Mouse (Mus musculus) monocyte, adult 2 months (primary cell): ENCODE results near the gene Syne1.

Experiments
- DNase-seq, 2 experiments: peaks; one replicate each; pipeline ENCODE4 v3.0.0; 2022; ENCODE audit warnings: low spot score in 2 of 2, low read depth in 1 of 2

Gene Syne1

DNA sequence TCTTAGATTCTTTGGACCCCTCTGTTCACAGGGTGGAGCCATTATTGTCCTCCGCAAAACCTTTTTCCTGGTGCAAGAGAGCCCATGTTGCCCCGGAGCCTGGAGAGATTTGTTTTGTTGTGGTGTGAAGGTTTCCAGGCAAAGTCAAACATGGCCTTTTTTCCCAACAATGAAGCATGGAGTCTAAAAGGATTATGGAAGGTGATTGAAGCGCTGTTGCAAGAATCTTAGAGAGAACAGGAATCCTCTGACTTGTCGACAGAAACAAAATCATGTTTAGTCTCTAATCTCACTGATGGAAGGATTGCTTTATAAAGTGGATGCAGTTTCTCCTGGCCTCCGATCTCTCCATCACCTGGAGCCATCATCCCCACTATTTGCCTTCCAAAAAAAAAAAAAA lies at the start of gene Syne1:
Syne1 (minus strand) TSS at position 101 of the 400 bp plus-strand sequence.
- no peak for DNase-seq

DNA sequence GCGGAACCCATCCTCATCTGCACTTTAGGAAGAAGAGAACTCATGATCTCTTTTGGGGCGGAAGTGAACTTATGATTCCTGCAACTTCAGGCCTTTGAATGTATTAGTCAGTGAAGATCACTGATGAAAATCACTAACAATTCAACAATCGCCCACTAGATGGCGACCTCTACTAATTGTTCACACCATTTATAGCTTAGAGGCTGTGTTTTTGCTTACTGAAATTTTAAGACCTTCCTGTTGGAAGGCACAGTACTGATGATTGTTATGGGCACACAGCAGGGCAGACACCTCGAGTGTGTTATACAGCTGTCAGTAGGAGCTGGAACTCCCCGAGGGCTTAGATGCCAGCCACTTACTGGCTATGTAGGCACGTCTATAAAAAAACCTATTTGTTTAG lies 48.8 kb upstream of the Syne1 start:
- no peak for DNase-seq

DNA sequence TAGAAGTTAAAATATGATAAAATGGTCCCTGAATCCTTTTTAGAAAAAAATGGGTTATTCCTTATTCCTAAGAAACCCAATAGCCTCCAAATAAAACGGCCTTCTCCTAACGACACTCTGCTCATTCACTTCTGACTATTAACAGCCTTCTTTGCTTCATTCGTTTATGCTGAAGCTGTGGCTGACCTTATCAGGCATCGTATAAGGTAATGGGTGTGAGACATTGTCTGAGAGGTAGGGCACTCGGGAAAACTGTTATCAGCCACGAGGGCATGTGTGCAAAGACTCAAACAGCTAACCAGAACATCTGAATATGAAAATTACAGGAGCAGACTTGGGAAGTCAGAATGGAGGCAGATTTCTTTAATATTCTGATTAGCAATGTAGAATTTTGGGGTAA lies 45.3 kb upstream of the Syne1 start:
- no peak for DNase-seq

DNA sequence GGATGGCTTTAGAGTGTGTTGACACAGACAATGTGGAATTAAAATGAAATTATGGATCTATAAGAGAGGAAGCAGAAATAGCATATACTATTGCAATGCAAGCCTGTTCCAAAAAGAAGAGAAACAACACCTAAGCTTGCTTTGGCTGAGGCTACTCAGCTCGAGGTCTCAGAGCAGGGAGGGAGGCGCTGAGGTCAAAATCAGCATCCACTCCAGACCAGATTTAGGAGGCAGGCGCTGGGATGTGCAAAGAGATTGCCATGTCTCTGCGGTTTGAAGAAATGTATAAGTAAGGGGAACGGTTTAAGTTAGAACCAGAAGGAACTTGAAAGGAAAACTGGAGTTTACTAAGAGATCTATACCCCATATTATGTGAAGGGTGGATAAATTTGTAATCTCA lies 43.2 kb upstream of the Syne1 start:
- no peak for DNase-seq

DNA sequence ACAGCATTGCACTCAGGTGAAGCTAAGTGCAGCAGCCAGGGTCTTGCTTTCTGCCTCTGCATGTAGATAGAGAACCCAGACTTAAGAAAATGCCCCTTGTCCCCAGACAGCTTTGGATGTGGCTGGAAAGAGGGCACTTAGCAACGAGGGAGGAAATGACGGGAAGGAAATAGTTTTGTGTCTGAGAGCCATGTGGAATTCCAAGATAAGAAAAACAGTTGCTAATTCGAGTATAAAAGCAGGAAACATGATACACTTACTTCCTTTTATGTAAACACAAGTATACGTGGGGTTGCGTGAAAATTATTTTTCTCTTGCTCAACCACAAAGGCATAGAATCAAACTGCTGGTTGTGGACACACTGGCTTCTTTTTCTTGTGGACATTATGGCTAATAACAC lies 42.2 kb upstream of the Syne1 start, which contains the start of gene Myct1:
Myct1 (plus strand) TSS at position 312 of the 400 bp plus-strand sequence.
- no peak for DNase-seq

DNA sequence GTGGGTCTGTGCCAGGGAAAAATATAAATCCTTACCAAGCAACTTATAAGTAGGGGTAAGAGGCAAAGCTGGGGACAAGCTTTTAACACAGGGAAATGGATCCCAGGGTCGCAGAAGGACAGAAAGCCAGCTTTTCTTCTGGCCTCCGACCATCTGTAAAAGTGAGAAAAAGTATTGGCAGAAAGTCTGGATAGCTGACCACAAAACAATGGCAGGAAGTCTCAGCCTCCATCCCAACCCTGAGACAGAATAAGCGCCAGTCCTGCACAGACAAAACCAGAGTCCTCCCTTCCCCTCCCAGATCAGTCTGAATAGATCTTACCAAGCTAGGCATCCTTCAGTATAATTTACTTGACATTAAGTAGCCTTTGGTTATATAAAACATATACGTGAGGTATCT lies 40.7 kb upstream of the Syne1 start:
- no peak for DNase-seq

DNA sequence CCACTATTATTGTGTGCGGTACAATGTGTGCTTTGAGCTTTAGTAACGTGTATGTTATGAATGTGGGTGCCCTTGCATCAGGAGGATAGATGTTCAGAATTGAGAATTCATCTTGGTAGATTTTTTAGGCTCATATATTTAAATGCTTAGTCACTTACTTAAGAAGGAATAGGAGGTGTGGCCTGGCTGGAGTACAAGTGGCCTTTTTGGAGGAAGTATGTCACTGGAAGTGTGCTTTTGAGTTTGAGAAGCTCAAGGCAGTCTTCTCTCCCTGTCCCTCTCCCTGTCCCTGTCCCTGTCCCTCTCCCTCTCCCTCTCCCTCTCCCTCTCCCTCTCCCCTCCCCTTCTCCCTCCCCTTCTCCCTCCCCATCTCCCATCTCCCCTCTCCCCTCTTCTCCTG lies 39.8 kb upstream of the Syne1 start:
- no peak for DNase-seq

DNA sequence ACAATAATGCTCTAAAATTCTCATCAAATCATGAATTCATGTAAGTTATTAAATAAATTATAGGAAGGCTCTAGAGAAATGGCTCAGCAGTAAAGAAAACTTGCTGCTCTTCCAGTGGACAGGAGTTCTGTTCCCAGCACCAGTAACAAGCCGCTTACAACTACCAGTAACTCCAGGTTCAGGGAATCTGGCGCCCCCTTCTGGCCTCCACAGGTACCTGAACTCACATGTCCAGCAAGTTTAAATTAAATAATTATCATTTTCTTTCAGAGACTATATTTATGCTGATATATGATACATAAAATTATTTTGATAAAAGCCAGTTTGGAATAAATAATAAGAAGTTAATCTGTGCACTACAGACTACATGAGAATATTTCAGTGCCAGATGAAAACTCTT lies 22.0 kb upstream of the Syne1 start:
- no peak for DNase-seq

DNA sequence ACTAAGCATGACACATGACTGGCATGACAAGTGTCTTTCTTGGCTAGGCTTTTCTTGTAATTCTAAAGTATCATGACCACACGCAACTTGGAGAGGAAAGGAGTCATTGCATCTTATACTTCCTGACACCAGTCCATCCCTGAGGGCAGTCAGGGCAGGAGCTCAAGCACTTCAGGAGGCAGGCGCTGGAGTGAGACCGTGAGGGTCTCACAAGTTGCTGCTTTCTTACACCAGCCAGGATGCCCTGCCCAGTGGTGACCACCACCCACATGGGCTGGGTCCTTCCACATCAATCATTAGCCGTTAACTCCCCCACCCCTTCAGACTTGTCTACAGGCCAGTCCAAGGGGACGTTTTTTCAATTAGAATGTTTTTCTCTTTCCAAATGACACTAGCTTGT lies 20.1 kb upstream of the Syne1 start:
- no peak for DNase-seq

DNA sequence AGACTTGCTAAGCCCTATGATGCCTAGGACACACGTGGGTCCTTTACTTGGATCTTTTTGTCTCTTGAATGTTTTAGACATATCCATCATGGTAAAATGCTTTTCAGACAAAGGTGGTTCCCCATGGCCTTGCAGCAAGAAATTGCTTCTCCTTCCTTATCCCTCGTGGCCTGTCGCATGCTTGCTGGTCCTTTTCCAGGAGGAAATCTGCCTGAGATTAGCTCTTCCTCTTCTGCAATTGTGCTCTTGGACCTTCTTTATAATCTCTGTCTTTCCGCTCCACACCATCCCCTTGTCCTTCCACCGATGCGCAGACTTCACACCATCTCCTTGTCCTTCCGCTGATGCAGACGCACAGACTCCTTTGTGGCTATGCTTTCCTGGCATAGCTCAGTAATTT lies 18.8 kb upstream of the Syne1 start:
- DNase-seq, result no peak

DNA sequence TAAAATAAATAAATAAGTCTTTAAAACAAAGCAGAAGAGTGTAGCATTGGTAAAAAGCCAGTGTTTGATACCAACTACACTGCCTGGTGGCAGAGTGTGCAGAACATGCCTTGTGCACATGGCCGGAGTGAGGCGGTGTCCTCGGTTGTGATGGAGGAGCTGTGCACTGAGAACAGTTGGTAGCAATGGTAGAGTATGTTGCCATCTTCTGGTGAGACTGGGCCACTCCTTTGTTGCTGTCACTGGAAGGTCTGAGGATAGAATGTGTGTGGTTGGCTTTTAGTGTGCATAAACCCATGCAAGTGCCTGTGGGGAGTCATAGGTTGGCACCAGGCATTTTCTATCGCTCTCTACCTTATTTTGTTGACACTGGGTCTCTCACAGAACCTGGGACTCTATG lies 17.7 kb upstream of the Syne1 start:
- DNase-seq, result no peak

DNA sequence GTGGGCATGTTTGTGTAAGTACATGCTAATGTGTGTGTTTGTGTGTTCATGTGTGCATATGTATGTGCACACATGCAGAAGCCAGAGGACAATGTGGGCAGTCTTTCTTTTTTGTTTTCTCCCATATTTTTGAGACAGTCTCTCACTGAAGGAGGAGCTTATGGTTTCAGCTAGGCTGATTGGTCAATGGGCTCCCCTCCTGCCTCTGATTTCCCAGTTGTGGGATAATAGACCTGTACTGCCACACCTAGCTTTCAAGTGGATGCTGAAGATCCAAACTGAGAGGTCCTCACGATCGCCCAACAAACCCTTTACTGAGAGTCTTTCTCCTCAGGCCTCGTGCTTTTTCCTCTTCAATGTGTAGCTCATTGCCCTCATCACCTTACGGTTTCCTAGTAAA lies 10.4 kb upstream of the Syne1 start:
- DNase-seq, result no peak

DNA sequence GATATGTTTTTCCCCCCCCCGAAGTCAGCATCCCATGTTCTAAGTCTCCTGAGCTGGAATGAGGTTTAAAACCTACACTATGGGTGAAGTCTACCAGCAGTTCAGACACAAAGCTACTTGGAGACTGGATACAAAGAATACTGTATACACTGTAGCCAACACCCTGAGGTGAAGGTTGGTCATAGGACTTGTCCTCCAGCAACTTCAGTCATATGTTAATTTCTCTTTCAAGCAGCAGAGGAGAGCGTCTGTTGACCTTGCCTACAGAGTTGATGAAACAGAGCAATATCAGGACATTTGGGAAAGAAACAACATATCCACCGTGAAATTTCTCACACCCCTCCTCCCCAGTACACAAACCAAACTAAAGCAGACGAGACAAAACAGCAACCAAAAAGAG lies 9.2 kb upstream of the Syne1 start:
- DNase-seq, result no peak

DNA sequence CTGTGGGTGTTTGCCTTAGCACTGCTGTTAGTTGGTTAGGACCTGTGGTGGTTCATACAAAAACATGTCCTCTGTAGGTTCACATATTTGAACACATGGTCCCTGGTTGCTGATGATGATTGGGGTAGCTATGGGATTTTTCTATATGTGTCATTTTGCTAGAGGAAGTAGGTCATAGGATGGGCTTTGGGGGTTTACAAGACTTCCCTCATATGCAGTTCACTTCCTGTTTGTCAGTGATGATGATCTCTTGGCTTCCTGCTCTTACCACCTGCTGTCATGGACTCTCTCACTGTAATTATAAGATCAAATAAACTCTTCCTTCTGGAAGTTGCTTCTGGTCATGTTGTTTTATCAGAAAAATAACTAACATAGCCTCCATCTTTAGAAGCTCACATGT lies 7.5 kb upstream of the Syne1 start:
- no peak for DNase-seq

DNA sequence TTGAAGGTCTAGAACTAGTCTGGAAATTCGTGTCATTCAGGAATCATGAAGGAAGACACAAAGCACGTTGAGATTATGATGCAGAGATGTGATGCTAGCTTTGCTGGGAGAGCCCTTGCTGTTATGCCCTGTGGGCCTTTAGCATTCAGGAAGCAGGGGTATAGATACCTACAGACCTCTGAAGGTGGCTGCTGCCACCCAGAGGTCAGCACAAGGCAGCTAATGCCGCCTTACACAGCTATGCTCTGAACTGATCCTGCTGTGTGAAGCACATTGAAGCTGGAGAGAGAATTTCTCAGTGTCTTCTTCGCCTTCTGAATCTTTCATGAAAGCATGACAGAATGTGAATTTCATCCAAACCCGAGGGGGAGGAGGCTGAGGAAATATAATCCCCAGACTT lies 3.7 kb upstream of the Syne1 start:
- DNase-seq, result no peak

DNA sequence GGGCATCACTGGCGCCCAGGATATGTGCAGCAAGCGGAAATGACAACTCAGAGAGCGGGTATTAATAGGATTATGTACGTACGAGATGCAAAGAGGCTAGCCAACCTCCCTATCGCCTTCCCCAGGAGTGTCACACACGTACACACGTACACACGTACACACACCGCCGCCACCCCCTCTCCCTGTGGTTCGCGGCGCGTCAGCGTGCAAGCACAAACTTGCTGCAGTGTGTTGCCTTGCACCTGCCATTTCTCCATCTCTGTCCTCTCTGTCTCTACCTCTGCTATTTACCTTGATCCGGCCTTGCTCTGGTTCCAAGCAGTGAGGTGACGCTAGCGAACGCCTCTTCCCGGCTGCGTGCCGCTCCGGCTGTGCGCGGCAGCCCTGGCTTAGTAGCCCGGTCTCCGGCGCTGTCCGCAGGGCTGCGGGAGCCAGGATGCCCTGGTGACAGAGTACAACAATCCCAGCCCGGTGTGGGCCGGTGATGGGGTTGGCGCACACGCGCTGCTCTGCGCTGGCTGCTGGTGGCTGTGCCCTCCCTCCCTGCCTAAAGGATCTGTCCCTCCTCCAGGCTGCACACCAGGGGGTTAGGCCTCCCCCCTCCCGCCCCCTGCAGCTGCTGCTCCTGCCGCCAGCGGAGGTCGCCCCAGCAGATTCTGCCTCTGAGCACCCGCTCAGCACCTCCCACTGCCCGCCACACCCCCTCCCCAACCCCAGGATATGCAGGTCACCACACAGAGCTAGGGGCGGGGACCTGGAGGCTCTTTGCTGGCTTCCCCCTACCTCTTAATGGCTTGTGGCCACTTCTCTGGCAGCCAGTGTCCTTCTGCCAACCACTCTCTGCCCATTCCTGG lies 887 bp downstream of the Syne1 start:
- DNase-seq, result no peak

DNA sequence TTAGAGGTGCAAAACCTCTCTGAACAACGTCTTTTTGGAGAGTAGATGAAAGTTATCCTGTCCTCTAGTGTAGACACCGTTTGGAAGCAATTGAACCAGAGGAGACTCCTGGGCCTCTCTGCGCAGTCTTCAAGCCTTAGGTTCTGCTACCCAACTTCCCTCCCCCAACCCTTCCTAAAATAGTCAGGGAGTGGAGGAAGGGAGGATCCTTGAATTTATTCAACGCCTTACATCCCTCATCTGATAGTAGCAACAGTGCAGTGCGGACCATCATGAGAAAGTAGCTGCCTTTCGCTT lies 1.5 kb downstream of the Syne1 start:
- DNase-seq, result no peak

DNA sequence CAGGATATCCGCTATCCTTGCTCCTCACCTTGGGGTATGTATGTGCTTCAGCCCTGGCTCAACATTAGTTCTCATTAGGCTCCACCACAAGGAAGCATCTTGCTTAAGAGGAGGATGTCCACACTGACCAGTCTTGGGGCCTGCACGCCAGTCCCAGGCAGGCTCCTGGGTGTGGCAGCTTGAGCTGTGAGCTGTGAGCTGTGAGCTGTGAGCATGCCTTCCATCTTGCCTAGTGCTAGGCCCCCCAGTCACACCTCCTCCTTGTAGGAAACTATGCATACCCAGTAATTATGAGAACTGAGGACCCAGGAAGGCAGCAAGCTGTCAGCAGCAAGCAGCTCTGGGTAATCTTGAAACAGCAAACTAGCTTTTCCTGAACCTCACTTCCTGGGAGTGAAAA lies 2.6 kb downstream of the Syne1 start:
- DNase-seq, result no peak

DNA sequence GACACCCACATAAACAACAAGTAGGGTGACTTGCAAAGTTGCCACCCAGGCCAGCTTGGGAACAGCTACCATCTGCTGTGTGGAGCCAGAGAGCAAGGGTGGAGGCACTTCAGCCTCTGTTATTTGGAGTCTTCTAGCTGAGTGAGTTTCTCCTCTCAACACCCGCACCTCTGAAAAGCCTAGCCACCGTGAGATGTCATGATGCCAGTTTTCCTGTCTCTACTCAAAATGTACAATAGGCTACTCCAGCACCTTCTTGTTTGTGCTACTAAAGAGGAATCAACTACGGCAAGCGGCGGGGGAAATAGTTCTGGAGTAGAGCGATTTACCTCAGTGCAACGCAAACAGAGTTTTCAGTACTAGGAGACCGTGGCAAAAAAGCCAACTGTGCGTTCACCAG lies 3.5 kb downstream of the Syne1 start:
- DNase-seq, result no peak

DNA sequence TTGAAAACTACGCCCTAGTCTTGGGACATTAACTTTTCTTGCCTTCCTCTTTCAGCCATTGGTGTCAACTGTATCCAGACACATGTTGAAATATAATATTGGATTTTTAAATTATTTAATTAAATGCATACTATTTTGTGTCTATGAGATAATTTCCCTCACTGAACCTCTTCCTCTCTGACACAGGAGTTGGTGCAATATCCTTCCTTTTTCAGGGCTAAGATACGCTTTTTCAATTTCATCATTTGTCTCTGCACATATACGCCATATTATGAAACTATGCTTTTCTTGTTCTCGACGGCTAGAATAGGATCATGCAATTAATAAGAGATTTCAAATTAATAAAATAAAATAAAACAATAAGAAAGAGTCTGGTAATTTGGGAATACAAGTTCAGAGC lies 4.9 kb downstream of the Syne1 start:
- no peak for DNase-seq

DNA sequence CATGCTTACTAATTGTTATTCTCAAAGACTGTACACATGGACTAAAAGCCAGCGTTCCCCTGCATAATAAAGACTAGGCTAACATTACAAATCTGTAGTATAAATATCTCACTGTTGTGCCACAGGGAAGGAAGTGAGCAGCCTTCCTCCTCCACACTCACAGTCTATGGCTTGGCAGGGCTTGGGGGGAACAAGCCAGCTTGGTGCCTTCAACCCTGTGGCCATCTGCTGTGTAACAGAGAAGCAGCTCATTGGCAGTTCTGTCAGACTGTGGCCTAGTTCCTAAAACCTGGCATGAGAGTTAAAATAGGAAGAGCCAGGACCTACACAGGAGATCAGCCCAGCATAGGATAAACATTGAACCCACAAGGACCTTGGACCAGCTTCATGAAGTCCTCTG lies 23.0 kb downstream of the Syne1 start:
- DNase-seq, result no peak

DNA sequence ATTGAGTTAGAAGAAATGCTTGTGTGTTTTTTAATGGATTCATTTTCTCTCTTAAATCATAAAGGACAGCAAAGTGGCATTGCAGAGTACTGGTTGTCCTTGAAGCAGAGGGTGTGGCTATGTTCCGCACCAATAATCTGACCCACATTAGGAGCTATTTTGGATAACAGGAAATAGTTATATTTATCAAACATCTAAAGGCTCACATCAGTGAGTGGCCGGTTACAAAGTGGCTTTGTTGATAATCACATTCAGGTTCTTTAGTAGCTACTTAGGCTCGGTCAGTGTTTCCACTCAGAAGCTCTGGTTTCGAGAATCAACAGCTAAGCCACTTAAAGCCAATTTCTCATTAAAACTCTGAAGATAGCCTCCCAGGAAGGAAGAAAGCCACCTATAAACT lies 23.6 kb downstream of the Syne1 start:
- DNase-seq, result no peak

DNA sequence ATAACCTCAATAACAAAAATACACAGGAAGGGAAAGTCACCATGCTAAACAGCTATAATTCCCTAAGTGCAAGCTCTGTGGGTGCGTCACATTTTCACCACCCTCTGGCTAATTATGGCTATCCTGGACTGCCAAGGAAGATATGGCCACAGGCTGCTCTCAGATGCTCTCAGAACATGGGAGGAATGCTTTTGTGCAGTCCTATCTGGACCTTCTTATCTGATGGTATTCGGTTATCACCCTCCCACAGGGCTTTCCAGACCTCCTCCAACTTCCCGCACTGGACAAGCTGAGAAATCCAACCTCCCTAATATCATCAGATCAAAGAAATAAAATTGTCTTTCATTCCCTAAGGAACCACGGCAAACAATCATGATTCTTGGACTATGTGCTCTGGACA lies 28.4 kb downstream of the Syne1 start:
- DNase-seq, result no peak

DNA sequence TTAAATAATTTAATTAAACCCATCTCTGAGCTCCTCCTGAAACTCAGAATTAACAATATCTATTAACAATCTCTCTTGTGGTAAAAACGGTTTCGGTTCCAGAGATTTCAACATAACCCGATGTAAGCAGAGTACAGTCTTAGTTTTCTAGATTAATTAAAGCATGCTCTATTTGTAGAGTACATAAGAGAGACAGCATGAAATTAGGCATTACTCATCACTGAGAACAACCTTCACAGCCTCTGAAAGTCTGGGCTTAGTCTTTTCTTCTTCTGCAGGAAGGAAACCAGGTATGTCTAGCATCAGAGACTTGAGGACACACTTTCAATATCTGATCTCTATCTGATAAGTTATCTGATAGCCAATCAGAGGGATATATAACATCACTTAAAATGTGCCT lies 29.0 kb downstream of the Syne1 start:
- DNase-seq, result no peak
